Mouse (Mus musculus) liver, embryonic 14.5 days (tissue): ENCODE data around the gene Afp.

Experiments used
- CTCF ChIP-seq: IDR thresholded peaks from 2 replicates; pipeline ENCODE4 v1.5.1; 2016; ENCODE audit warnings: antibody characterized with exemption, low read depth, control low read depth
- EP300 ChIP-seq: IDR thresholded peaks from 2 replicates; pipeline ENCODE4 v1.6.1; 2016; ENCODE audit warnings: antibody characterized with exemption, low read depth

GRCm38 (mm10) chr5:90457241-90457640, 33.3 kb upstream of the Afp start:
- TF ChIP-seq CTCF (no peak), EP300 (no peak)
